Mouse (Mus musculus): ENCODE measurements around the gene Mindy1.

DNA sequence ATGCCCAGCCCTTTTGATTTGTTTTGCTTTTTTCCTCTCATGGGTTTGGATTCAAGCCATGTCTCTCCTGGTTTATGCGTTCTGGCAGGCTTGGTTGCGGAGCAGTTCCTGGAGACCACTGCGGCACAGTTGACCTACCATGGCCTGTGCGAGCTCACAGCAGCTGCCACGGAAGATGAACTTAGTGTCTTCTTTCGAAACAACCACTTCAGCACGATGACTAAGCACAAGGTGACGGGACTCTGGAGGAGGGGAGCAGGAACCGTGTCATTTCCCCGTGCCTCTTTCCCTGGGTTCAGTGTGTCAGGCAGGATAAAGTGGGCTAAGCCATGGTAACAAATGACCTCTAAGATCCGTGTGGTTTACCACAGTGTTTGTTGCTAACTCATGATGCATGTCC, 12.4 kb downstream of the Mindy1 start:
- no peak for TF ChIP-seq CTCF (conservative IDR thresholded peaks at IDR 0.05 in 1 of 2, IDR thresholded peaks at IDR 0.05 in 1 of 2; ENCODE audit: low read depth in 2 of 2, low read length in 2 of 2)
- no peak for TF ChIP-seq CHD1 (IDR thresholded peaks at IDR 0.05; ENCODE audit: low read depth, low read length)
